Mouse (Mus musculus): ENCODE results near the gene Angptl1.
A peak's percentile ranks its signal among the peaks of the same experiment; 100 is the strongest.

The Angptl1 gene

DNA sequence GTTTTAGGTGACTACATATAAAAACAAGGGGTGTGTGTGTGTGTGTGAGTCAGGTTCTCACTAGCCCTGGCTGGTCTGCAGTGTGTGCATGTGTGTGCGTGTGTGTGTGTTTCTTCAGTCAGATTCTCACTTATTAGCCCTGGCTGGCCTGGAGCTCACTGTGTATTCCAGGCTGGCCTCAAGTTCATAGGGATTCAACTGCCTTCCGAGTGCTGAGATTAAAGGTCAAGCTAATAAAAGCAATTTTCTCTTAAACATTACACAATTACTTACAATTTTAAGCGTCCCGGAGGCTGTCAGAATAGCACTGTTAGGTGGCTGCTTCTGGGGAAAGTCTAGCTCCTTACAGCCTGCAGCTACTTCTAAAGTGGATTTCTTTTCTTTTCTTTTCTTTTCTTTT is at the start of gene Angptl1:
Angptl1 (plus strand) TSS at position 386 of the 400 bp plus-strand sequence.
- DNase-seq (ENCODE audit: low read depth, low spot score): no peak

DNA sequence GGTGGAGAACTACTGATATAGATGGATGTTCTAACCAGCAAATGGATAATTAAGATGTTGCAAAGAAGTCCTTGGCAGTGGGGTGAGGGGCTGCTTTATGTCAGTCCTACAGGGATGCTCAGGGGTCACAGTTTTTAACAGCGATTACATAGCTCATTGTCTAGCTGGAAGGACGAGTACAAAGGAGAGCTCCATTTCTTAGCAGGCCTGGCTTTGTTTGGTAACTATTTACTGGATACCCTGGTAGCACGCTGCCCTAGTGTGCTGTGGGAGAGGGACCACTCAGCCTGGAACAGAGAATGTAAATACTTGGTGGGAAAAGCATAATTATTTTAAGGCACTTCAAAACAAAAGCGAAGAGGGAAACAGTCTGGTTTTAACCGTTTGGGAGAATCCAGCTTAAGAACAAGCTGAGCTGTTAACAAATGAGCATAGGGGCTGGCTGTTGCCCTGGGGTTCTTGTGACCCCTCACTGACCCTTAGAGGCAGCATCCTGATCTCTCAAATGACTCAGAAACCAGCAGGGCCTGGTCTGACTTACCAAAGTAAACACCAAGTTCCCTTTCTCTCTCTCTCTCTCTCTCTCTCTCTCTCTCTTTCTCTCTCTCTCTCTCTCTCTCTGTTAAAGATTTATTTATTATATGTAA is 48.4 kb upstream of the Angptl1 start:
- DNase-seq (ENCODE audit: low read depth, low spot score): peak; percentile 58

GRCm38 (mm10) chr1:156796251-156796650 is 42.1 kb upstream of the Angptl1 start:
- peak; percentile 66 for DNase-seq (ENCODE audit: low read depth, low spot score)

GRCm38 (mm10) chr1:156801276-156801675 is 37.1 kb upstream of the Angptl1 start:
- DNase-seq (ENCODE audit: low read depth, low spot score): peak; percentile 58

GRCm38 (mm10) chr1:156808332-156808731 is 30.0 kb upstream of the Angptl1 start:
- DNase-seq (ENCODE audit: low read depth, low spot score): no peak

- DNase-seq (ENCODE audit: low read depth, low spot score): no peak
These were observed 26.4 kb upstream of the Angptl1 start for GRCm38 (mm10) chr1:156811928-156812327.

DNA sequence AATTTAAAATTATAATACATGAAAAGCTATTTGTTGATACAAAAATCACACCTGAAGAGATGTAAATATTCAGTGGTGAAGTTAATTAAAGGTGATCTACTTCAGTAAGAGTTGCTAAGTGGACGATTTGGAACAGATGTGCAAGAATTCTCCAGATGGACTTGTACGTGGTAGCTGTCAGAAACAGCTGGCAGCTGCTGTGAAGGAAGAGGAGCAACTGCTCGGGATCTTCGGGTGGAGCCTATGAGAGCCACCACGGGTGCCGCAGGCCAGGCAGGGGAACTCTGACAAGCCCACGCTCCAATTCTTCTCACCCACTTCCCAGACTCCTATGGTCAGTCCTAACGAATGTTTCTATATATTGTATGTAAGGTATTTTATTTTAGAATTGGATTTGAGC is 25.6 kb upstream of the Angptl1 start:
- no peak for DNase-seq (ENCODE audit: low read depth, low spot score)

GRCm38 (mm10) chr1:156813485-156813884 is 24.9 kb upstream of the Angptl1 start:
- DNase-seq (ENCODE audit: low read depth, low spot score): no peak

DNA sequence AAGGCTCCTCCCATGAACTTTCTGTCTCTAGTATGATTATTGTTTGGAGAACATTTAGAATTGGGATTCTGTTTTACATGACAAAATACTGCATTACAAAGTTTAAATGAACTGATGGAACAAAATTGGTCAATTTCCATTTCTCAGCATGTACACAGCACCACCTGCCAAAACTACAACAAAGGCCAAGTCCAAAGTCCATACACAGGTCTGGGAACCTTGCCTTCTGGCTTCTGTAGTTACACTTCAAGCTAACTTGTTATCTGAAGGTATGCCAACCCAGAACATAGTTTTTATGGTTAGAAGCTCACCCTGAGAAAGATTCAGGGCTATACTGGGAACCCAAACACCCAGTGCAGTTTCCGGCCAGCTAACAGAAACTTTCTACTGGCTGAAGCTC is 19.1 kb upstream of the Angptl1 start:
- no peak for DNase-seq (ENCODE audit: low read depth, low spot score)

DNA sequence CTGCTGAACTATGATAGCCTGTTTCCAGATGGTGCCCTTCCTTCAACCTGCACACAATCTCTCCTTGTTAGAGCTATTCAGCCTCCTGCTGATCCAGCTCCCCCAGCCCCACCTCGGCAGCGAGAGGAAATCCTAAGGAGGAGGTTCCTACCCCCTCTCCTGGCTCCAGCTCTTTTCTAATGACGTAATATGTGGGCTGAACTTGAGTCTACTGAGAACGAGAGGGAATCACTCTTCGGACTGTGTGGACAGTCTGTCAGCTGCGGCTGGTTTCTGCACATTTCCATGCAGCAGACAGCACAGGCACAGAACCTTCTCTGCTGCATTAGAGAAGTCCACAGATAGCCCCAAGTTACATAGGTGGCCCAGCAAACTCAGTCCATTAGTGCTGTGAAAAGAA is 333 bp downstream of the Angptl1 start:
- peak; percentile 88 for DNase-seq (ENCODE audit: low read depth, low spot score)

- no peak for DNase-seq (ENCODE audit: low read depth, low spot score)
These were observed 3.4 kb downstream of the Angptl1 start for GRCm38 (mm10) chr1:156841625-156842339.

DNA sequence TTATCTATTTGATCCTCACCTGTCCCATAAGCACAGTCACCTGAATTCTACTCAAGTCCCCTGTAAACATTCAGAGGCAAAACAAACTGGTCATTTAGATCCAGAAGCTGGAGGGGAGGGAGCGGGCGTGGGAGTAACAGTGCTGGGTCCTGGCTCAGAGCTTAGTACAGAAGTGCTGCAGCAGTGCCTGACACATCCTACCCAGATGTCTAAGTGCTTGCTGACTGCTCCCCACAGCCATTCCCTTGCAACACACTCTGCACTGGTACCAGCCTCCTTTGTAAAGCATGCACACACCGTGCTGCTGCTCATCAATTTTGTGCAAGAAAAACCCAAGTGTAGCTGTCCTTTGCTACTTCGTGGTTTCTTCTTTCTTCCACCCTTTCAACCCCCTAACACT is 8.7 kb downstream of the Angptl1 start:
- no peak for DNase-seq (ENCODE audit: low read depth, low spot score)

- peak; percentile 58 for DNase-seq (ENCODE audit: low read depth, low spot score)
These were observed 14.0 kb downstream of the Angptl1 start for GRCm38 (mm10) chr1:156852409-156852808.

DNA sequence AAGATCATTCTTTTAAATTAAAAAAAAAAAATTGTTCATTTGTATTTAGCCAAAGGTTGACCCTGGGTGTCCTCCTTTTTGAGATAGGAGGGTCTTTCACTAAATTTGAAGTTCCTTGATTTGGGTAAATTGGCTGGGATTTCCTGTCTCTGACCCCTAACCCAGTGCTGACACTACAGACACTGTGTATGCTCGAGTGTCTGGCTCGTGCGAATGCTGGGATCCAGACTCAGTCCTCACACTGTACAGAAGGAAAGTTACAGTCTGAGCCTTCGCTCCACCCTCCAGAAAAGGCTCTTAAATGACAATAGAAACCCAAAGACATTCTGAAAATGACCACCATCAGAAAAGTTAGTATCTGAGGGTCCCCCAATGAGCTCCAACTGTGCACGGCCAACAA is 14.5 kb downstream of the Angptl1 start:
- DNase-seq (ENCODE audit: low read depth, low spot score): no peak

GRCm38 (mm10) chr1:156854558-156854957 is 16.2 kb downstream of the Angptl1 start:
- no peak for DNase-seq (ENCODE audit: low read depth, low spot score)

GRCm38 (mm10) chr1:156856666-156857065 is 18.3 kb downstream of the Angptl1 start:
- no peak for DNase-seq (ENCODE audit: low read depth, low spot score)

DNA sequence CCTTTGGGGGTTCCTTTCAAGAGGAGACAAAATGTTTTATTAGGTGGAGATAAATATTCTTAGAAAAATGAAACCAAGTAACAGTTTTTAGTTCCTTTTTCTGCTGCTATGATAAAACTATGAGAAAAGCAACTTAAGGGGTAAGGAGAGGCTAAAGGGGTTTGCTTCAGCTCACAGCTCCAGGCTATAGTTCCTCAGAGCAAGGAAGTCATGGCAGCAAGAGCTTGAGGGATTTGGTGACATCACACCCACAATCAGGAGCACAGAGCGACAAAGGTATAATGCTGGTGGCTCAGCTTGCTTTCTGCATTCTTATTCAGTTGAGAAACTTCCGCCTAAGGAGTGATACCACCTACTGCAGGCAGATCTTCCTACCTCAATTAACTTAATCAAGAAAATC is 20.8 kb downstream of the Angptl1 start:
- no peak for DNase-seq (ENCODE audit: low read depth, low spot score)

GRCm38 (mm10) chr1:156859711-156860250 is 21.4 kb downstream of the Angptl1 start:
- DNase-seq (ENCODE audit: low read depth, low spot score): no peak

GRCm38 (mm10) chr1:156860266-156860665 is 21.9 kb downstream of the Angptl1 start:
- DNase-seq (ENCODE audit: low read depth, low spot score): no peak

DNA sequence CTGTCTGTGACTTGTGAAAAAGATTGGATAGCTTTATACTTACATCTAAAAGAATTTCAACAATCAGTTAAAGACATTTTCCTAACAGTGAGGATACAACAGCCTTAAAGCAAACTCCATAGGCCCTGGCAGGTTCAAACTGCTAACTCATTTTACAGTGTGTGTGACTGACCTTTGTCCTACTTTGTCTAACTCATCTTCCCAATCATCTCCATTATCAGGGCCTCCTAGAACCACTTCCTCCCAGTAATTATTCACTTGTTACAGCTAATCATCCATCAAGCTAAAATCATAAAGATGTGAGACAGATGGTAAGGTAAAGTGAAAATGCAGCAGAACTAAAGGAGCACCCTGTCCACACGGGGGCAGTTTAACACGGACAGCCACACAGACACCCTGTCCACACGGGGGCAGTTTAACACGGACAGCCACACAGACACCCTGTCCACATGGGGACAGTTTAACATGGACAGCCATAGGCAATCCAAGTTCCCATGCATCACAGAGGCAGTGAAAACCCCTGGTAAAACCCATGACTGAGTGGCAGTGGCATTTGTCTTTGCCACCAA is 23.2 kb downstream of the Angptl1 start:
- DNase-seq (ENCODE audit: low read depth, low spot score): no peak

- DNase-seq (ENCODE audit: low read depth, low spot score): no peak
These were observed 25.4 kb downstream of the Angptl1 start for GRCm38 (mm10) chr1:156863726-156864125.

- no peak for DNase-seq (ENCODE audit: low read depth, low spot score)
These were observed 25.9 kb downstream of the Angptl1 start for GRCm38 (mm10) chr1:156864240-156864639.

DNA sequence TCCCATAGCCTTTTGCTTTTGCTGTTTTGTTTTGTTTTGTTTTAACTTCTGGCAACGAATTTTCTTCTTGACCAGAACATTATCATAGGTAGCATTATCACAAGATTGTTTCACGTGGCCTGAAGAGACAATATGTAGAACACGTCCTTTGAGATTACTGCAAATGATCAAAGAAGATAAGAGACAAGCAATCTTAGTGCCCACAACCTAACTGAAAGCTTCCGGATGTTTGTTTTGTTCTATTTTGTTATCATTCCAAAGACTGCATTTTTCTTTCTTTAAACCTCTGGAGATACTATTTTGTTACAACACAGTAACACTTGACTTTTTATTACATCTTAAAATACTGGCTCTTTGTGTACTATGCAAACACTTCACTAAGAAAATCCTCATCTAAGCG is 31.7 kb downstream of the Angptl1 start:
- no peak for DNase-seq (ENCODE audit: low read depth, low spot score)
